ENCODE assay signal across 21 mouse cellular contexts in the genomic region with DNA sequence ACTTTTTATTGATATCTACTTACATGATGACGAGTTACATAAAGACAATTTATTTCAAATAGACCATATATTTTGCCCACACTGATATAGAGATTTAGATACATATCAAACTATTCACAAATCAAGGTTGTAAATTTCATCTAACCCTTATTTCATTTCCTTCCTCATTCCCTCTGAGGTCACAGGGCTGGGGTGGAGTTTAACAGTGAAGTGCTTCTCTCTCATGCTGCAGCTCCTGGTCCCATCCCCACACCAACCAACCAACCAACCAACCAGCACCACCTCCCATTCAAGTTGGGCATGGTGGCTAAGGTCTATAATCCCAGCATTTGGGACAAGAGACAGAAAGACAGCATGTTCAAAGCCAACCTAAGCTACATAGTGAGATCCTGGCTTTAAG.
A peak's percentile ranks its signal among the peaks of the same experiment; 100 is the strongest.
DNase-seq lines count a peak whose midpoint lies in the region; ATAC-seq and TF ChIP-seq lines count a peak whose summit lies in the region.
"Had no signal": no experiment of that assay in that cellular context is flagged by ENCODE, and none has a peak within 500 bp of the region (broad histone marks: within the 10 kb centered on the region; RNA-seq: fewer than 3 reads in every experiment).

No protein-coding gene starts in this region.

- no peak for DNase-seq in heart, adult 18-20 months
- no peak for DNase-seq in kidney, adult 9 months
- DNase-seq in liver, adult 2 months (ENCODE audit: extremely low read depth, low read depth, low spot score), result no peak
- DNase-seq in liver, result no peak
- DNase-seq in liver, postnatal 0 days, result no peak
- no peak for DNase-seq in urinary bladder, postnatal 36 days (ENCODE audit: low spot score in 2 of 2)
- DNase-seq: adrenal gland, postnatal 10 days; B cell, adult 2 months; cerebellum, adult 11 months; cerebellum, adult 8-10 months; cerebellum, postnatal 14 days; heart, postnatal 14 days had no signal

- no peaks in the 10 kb centered on the region for H3K36me3 ChIP-seq in heart, embryonic 12.5 days
- H3K36me3 ChIP-seq in kidney, embryonic 15.5 days, result no peaks in the 10 kb centered on the region
- H3K36me3 ChIP-seq in liver, adult 2 months (ENCODE audit: control insufficient read depth, insufficient read depth, low read length), result no peaks in the 10 kb centered on the region
- H3K36me3 ChIP-seq in liver, postnatal 0 days (replicated peaks; ENCODE audit: insufficient read depth, low read length), result no peaks in the 10 kb centered on the region
- H3K36me3 ChIP-seq: embryonic facial prominence, embryonic 12.5 days; forebrain, embryonic 15.5 days; heart, embryonic 15.5 days; hindbrain, embryonic 10.5 days had no signal

- 84% methylated on average over 1 of the region's 1 CpGs for WGBS in heart, embryonic 12.5 days
- 79% methylated on average over 1 of the region's 1 CpGs for WGBS in kidney, embryonic 15.5 days
- WGBS in liver, adult 2 months, result 81% methylated on average over 1 of the region's 1 CpGs
- WGBS in liver, postnatal 0 days (ENCODE audit: insufficient replicate concordance), result 79% methylated on average over 1 of the region's 1 CpGs

- H3K9ac ChIP-seq in heart, embryonic 12.5 days, result no peak overlapping the region
- H3K9ac ChIP-seq in kidney, embryonic 15.5 days, result no peak overlapping the region
- no peak overlapping the region for H3K9ac ChIP-seq in liver, adult 2 months (ENCODE audit: low read depth, low read length)
- H3K9ac ChIP-seq in liver, postnatal 0 days (replicated peaks), result no peak overlapping the region
- H3K9ac ChIP-seq: embryonic facial prominence, embryonic 12.5 days; forebrain, embryonic 15.5 days; hindbrain, embryonic 14.5 days had no signal

- no peak overlapping the region for H3K4me2 ChIP-seq in heart, embryonic 12.5 days
- H3K4me2 ChIP-seq in kidney, embryonic 15.5 days, result no peak overlapping the region
- no peak overlapping the region for H3K4me2 ChIP-seq in liver, postnatal 0 days (ENCODE audit: low read depth, low read length)
- H3K4me2 ChIP-seq: embryonic facial prominence, embryonic 12.5 days; forebrain, embryonic 15.5 days; heart, embryonic 15.5 days; hindbrain, embryonic 14.5 days had no signal

- no peak for ATAC-seq in heart, embryonic 12.5 days (ENCODE audit: insufficient number of reproducible peaks, low FRiP score)
- ATAC-seq in kidney, embryonic 15.5 days (replicated peaks; ENCODE audit: low FRiP score), result no peak
- no peak for ATAC-seq in liver, postnatal 0 days
- ATAC-seq: CD4-positive, CD25-positive, alpha-beta regulatory T cell, adult 4 months; forebrain, embryonic 15.5 days had no signal

- TF ChIP-seq POLR2A in liver, adult 2 months (IDR thresholded peaks at IDR 0.05; ENCODE audit: extremely low read depth, insufficient read depth, low read length), result no peak

- no peak for TF ChIP-seq CTCF in liver, adult 2 months (IDR thresholded peaks at IDR 0.05; ENCODE audit: low read depth, low read length)
- no peak for TF ChIP-seq CTCF in liver, postnatal 0 days (IDR thresholded peaks at IDR 0.05; ENCODE audit: low read depth)

- no peaks in the 10 kb centered on the region; the same call in 1 of the 2 replicates for H3K79me2 ChIP-seq in liver, adult 2 months (ENCODE audit: control insufficient read depth, insufficient read depth, low read length)

- H3K4me3 ChIP-seq in heart, embryonic 12.5 days, result no peak overlapping the region
- no peak overlapping the region for H3K4me3 ChIP-seq in kidney, embryonic 15.5 days (replicated peaks)
- no peak overlapping the region for H3K4me3 ChIP-seq in liver, adult 2 months (ENCODE audit: insufficient read depth, low read depth, low read length)
- no peak overlapping the region for H3K4me3 ChIP-seq in liver, postnatal 0 days (ENCODE audit: low read depth, low read length)
- H3K4me3 ChIP-seq: embryonic facial prominence, embryonic 12.5 days; forebrain, embryonic 15.5 days; heart, embryonic 15.5 days; hindbrain, embryonic 10.5 days had no signal

- H3K4me1 ChIP-seq in heart, embryonic 12.5 days (replicated peaks), result peaks cover 54% of the 10 kb centered on the region
- peaks cover 51% of the 10 kb centered on the region for H3K4me1 ChIP-seq in kidney, embryonic 15.5 days
- peaks cover 40% of the 10 kb centered on the region for H3K4me1 ChIP-seq in liver, adult 2 months (ENCODE audit: control insufficient read depth, insufficient read depth, low read length)
- peaks cover 29% of the 10 kb centered on the region for H3K4me1 ChIP-seq in liver, postnatal 0 days (ENCODE audit: insufficient read depth)

- H3K27ac ChIP-seq in heart, embryonic 12.5 days (ENCODE audit: poor library complexity, severe bottlenecking), result peak overlapping the region; percentile 87
- peak overlapping the region; percentile 95 for H3K27ac ChIP-seq in kidney, embryonic 15.5 days
- peak overlapping the region; percentile 62 for H3K27ac ChIP-seq in liver, adult 2 months (replicated peaks; ENCODE audit: insufficient read depth, low read depth, low read length)
- H3K27ac ChIP-seq in liver, postnatal 0 days (ENCODE audit: low read depth), result peak overlapping the region; percentile 88; the same call in 1 of the 2 replicates

- no peaks in the 10 kb centered on the region for H3K27me3 ChIP-seq in heart, embryonic 12.5 days (replicated peaks)
- H3K27me3 ChIP-seq in kidney, embryonic 15.5 days, result no peaks in the 10 kb centered on the region
- no peaks in the 10 kb centered on the region for H3K27me3 ChIP-seq in liver, adult 2 months (ENCODE audit: control insufficient read depth, insufficient read depth, low read length)
- H3K27me3 ChIP-seq in liver, postnatal 0 days (ENCODE audit: insufficient read depth, low read length), result no peaks in the 10 kb centered on the region
- H3K27me3 ChIP-seq: embryonic facial prominence, embryonic 12.5 days; forebrain, embryonic 15.5 days; heart, embryonic 15.5 days had no signal

- H3K9me3 ChIP-seq in heart, embryonic 12.5 days (replicated peaks), result no peaks in the 10 kb centered on the region
- H3K9me3 ChIP-seq in kidney, embryonic 15.5 days (replicated peaks), result no peaks in the 10 kb centered on the region
- no peaks in the 10 kb centered on the region for H3K9me3 ChIP-seq in liver, postnatal 0 days (ENCODE audit: low read length)
- H3K9me3 ChIP-seq: embryonic facial prominence, embryonic 12.5 days; forebrain, embryonic 15.5 days; G1E; heart, embryonic 15.5 days; hindbrain, embryonic 10.5 days had no signal

- TF ChIP-seq EP300 in liver, postnatal 0 days (IDR thresholded peaks at IDR 0.05; ENCODE audit: low read depth), result no peak
